Mouse (Mus musculus): ENCODE measurements around the gene Glyctk.

GRCm38 (mm10) chr9:106159784-106160301, 1.9 kb upstream of the Glyctk start:
- TF ChIP-seq CTCF (IDR thresholded peaks at IDR 0.05; ENCODE audit: low read depth) (peak; percentile 17; the same call in 1 of the 2 replicates), EP300 (IDR thresholded peaks at IDR 0.05; ENCODE audit: low read depth) (no peak)
